Mouse (Mus musculus) monocyte, adult 59 days (primary cell): ENCODE results near the gene Prm3. TPM values are rescaled to one million over a fixed set of nuclear protein-coding genes. Genes with fewer than 3 reads are reported as not detected.

Experiments
- total RNA-seq, 2 experiments: library from RNA; stranded (reverse); gene quantifications; one replicate each; pipeline ENCODE4 v1.2.4; 2023

Prm3 gene
- total RNA-seq: not detected

DNA sequence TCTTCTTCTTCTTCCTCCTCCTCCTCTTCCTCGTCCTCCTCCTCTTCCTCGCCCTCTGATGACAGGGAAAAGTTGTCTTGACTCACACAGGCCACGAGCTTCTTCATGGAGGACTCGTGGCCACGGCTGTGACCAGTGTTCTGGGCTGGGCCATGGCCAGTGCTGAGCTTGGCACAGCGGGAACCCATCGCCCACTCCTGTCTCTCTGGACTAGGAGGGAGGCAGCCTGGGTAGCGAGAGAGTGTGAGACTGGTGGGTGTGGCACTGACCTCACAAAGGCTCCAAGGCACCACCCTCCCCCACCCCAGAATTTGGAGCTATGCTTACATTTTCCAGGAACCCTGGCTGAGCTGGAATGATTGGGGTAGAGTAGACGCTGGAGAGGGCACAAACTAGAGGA, at the start of gene Prm3:
Gene Prm3 (minus strand): TSS at position 213 of the 400 bp plus-strand sequence.

DNA sequence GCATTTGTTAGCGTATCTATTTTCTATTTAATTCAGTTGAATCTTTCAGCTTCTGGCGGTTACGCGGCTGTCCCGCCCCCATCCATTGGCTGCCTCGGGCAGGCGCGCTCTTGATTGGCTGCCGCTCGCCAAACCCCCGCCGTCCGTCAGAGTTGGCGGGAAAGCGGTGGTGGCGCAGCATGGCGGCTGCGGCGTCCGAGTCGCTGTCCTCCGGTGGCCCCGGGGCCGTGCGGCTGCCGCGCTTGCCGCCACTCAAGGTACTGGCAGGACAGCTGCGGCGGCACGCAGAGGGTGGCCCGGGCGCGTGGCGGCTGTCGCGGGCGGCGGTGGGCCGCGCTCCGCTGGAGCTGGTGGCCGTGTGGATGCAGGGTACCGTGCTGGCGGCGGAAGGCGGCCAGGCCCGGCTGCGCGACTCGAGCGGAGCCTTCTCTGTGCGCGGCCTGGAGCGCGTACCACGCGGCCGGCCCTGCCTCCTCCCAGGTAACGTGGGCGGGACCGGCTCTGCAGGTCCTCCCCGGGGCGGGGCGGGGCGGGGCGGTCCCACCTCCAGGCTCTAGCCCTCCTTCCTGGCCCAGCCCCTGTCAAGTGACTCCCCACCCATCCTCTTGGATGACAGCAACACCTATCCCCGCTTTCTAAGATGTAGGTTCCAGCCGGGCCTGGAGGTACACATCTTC, 44.3 kb upstream of the Prm3 start, which contains the start of gene Rmi2:
Gene Rmi2 (plus strand): TSS at position 149 of the 677 bp plus-strand sequence.

DNA sequence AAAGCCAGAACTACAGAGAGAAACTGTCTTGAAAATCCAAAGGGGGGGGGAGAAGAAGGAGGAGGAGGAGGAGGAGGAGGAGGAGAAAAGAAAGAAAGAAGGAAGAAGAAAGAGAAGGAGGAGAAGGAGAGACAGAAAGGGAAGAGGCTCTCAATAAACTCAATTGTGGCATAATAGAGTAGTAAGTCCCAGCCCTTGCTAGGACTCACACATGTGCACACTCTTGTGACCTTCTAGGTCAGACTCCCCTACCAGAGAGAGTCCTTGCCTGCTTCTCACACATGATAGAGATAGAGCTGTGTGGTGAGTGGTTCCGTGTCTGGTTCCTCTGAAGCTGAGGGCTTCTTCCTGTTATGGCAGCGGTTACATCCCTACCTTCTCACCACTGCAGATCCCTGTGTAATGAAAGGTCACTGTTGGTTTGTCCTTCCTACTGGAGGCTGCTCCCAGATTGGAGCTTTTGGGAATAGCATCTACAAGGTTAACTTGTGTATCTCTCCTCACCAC, 22.2 kb upstream of the Prm3 start, which contains the start of gene Gm11172:
Gene Gm11172 (plus strand): TSS at position 51 of the 507 bp plus-strand sequence.

DNA sequence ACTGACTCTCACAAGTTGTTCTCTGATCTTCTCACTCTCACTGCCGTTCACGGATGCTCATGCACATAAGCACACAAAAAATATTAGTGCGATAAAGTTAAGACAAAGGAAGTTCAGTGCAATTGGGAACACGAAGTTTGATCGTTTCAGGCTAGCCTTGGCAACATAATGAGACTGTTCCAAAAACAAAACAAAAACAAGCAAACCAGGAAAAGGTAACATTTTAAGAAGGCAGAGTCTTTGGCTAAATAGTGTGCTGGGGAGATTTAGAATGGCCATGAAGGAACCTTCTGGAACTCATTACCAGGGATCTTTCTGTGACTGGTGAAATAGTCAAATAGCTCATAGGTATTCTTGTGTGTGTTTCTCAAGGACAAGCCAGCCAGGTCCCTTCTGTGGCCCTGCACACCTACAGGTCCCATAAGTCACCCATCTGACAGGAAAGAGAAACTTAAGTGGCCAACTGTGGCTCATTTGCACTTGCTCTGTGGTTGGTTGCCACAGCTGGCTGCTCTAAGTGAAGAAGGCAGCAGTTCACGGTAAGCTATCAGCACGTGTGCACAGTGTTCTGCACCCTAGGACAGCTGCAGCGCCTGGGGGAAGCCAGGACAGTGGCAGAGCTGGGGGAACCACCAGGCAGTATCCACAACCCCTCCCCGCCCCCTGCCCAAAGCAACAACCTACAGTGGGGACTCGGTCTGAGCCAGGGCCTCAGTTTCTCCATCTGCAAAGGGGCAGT, 15.2 kb upstream of the Prm3 start, which contains the start of gene Prm1:
Gene Prm1 (minus strand): TSS at position 51 of the 739 bp plus-strand sequence.

DNA sequence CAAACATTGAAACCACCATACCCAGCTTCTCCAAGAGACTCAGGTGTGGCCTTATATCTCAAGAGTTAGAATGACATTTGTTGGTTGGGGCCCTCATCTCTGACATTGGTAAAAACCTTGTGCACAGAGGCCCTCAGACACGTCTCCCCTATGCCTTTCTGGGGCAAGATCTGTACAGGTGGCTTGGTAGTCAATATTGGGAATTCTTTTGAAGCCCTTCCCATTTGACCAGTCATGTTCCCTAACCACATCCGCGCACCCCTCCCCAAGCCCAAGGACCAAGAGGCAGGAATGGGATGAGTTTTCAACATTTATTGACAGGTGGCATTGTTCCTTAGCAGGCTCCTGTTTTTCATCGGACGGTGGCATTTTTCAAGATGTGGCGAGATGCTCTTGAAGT, 5.3 kb upstream of the Prm3 start, which contains the start of gene Prm2:
Gene Prm2 (minus strand): TSS at position 101 of the 400 bp plus-strand sequence.

DNA sequence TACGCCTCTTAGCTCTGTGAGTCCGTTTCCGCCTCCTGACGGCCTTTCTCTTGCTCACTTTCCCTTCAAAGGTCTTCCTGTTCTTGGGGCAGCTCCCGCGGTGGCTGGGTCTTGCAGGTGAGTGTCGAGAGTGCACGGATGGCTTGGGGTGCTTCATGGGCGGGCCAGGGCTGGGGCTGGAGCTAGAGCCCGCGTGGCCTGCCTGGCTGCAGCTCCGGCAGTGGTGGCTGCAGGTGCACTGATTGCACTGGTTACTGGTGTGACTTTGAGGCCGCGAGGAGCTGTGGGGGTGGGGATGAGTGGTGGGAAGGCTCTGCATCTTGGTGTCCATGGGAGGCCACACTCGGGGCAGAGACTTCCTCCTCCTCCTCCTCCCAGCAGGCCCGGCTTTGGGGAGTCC, 2.4 kb downstream of the Prm3 start, which contains the start of gene Tnp2:
Gene Tnp2 (minus strand): TSS at position 390 of the 400 bp plus-strand sequence.

DNA sequence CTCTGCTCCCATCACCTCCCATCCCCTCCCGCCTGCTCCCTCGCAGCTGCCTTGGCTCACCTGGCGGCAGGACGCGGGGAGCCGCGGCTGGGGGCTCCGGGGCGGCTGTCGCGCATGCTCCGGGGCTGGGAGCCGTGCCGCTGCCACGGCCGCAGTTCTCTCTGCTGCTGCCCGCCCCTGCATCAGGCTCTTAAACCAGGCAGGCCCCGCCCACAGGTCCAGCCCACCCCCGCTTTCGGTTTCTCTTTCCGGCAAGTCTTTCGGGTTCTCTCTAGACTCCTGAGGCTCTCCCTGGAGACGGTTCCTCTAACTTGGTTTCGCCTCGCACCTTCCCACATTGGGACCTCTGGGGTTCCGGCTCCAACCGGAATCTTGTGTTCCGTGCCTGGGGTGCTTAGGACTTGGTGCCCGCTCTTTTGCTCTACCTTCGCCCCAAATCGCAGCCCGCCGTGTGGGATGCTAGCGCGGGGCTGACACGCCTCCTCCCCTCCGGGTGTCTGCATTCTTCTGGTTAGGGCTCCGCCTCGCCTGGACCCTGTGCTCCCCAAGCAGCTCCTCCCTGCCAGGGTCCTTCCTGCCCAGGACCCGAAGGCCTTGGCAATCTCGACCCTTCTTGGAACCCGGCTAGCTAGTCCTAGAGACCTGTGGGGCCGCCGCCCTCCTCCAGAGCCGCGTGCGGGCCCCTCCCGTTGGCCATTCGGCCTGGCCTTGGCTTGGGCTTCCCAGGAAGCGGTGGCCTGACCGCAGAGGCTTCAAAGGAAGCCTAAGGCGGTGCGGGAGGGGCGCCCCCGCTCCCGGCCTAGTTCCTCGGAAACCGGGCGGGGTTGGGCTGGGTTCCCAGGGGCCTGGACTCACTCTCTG, 5.1 kb downstream of the Prm3 start, which contains the start of gene Socs1:
Gene Socs1 (minus strand): TSS at position 166 of the 861 bp plus-strand sequence.

Other genes starting within 250 kb of the Prm3 start
- 10 to 100 TPM; 11.2 to 13.1 TPM for gene Dexi, start 247.9 kb downstream of the Prm3 start, total RNA-seq
- gene Clec16a, start 245.6 kb downstream of the Prm3 start, total RNA-seq: 10 to 100 TPM; 36.7 to 39.7 TPM
- 1 to 10 TPM; 2.3 to 2.8 TPM for gene Socs1, start 5.4 kb downstream of the Prm3 start, total RNA-seq
- gene Tnp2, start 2.3 kb downstream of the Prm3 start, total RNA-seq: not detected
- gene Prm2, start 5.2 kb upstream of the Prm3 start, total RNA-seq: not detected
- gene Prm1, start 14.9 kb upstream of the Prm3 start, total RNA-seq: not detected
- not detected for gene Gm11172, start 22.0 kb upstream of the Prm3 start, total RNA-seq
- gene Rmi2, start 44.1 kb upstream of the Prm3 start, total RNA-seq: under 1 TPM in 1 of 2 experiments, not detected in 1; 0.16 TPM